Mouse (Mus musculus) thymus, adult 2 months (tissue): Measurements from ENCODE around the gene Stip1. TPM values are rescaled to one million over a fixed set of nuclear protein-coding genes. Genes with fewer than 3 reads are reported as not detected.

Experiments
- DNase-seq: peaks from one replicate; pipeline ENCODE4 v3.0.0; 2021
- H3K27ac ChIP-seq: fragments of 200-500 bp; 2 replicates; pipeline ENCODE4 v1.5.1; 2012; ENCODE audit warnings: low read length, control low read depth; ENCODE audit not compliant: control insufficient read depth, insufficient read depth
- H3K27me3 ChIP-seq: fragments of 200-500 bp; 2 replicates; pipeline ENCODE4 v1.6.1; 2012; ENCODE audit warnings: mild to moderate bottlenecking, low read length, moderate library complexity, mixed read lengths; ENCODE audit not compliant: control insufficient read depth, insufficient read depth
- H3K36me3 ChIP-seq: fragments of 200-500 bp; 2 replicates; pipeline ENCODE4 v1.6.1; 2012; ENCODE audit warnings: mild to moderate bottlenecking, low read length, moderate library complexity; ENCODE audit not compliant: control insufficient read depth, insufficient read depth
- H3K4me1 ChIP-seq: fragments of 200-500 bp; replicated peaks from 2 replicates; pipeline ENCODE4 v1.6.1; 2012; ENCODE audit warnings: low read length; ENCODE audit not compliant: control insufficient read depth, insufficient read depth
- H3K4me3 ChIP-seq: fragments of 200-500 bp; 2 replicates; pipeline ENCODE4 v1.5.1; 2012; ENCODE audit warnings: mild to moderate bottlenecking, low read length, control low read depth, moderate library complexity; ENCODE audit not compliant: control insufficient read depth, insufficient read depth
- CTCF ChIP-seq: fragments of 200-500 bp; IDR thresholded peaks from 2 replicates; pipeline ENCODE4 v1.5.1; 2012; ENCODE audit warnings: mild to moderate bottlenecking, control low read depth, low read length, moderate library complexity, borderline replicate concordance; ENCODE audit not compliant: control insufficient read depth, poor library complexity, insufficient read depth; ENCODE audit errors: extremely low read depth
- POLR2A ChIP-seq: fragments of 200-500 bp; IDR thresholded peaks from 2 replicates; pipeline ENCODE4 v1.6.1; 2012; ENCODE audit warnings: mild to moderate bottlenecking, low read length, control low read depth, moderate library complexity; ENCODE audit not compliant: control insufficient read depth, poor library complexity, insufficient read depth; ENCODE audit errors: extremely low read depth
- WGBS: fragments of 180-500 bp; shearing (Covaris S2); methylation state at CpG from one replicate; pipeline ENCODE4 v1.1.7; 2018; 5-methylcytosine and 5-hydroxymethylcytosine counted together
- polyA plus RNA-seq: library from polyadenylated mRNA; depleted of rRNA; stranded (reverse); fragments of >200 nt; gene quantifications from 2 replicates; pipeline ENCODE4 v1.2.3, GENCODE M21; 2012; rRNA removed

The Stip1 gene
- polyA plus RNA-seq, 1 experiment = 87.4 TPM

DNA sequence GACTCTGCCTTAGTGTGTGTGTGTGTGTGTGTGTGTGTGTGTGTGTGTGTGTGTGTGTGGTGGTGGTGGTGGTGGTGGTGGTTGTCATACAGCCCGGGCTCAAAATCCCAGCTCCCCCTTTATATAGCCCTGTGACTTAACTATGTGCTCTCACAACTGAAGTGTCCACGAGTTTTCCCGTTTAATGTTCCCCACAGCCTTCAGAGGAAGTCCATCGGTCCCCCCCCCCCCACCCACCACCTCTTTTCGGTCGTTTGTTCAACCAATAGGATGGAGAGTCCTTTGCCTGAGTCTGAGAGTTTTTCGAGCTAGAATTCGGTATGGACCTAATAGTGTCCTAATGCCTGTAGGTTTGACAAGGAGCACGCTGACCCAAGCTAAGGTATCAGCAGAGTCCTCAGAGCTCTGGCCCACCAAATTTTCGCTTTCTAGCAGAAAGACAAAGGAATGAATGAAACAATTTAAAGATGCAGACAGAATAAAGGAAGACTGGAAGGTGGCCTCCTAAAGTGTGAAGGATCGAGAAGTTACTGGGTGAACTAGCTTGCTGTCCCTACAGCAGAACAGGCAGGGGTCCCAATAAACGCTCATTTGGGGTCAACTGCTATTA lies 66.1 kb downstream of the Stip1 start:
- Histone ChIP-seq H3K4me1 (peaks cover 44% of the 10 kb centered on the region), H3K4me3 (no peak overlapping the region; the same call in 1 of the 2 replicates), H3K27ac (no peak overlapping the region), H3K36me3 (peaks cover 6% of the 10 kb centered on the region; the same call in 1 of the 2 replicates), H3K27me3 (no peaks in the 10 kb centered on the region)
- TF ChIP-seq CTCF (no peak), POLR2A (no peak)
- no peak for DNase-seq
- WGBS = 43% methylated on average over 12 of the region's 12 CpGs

DNA sequence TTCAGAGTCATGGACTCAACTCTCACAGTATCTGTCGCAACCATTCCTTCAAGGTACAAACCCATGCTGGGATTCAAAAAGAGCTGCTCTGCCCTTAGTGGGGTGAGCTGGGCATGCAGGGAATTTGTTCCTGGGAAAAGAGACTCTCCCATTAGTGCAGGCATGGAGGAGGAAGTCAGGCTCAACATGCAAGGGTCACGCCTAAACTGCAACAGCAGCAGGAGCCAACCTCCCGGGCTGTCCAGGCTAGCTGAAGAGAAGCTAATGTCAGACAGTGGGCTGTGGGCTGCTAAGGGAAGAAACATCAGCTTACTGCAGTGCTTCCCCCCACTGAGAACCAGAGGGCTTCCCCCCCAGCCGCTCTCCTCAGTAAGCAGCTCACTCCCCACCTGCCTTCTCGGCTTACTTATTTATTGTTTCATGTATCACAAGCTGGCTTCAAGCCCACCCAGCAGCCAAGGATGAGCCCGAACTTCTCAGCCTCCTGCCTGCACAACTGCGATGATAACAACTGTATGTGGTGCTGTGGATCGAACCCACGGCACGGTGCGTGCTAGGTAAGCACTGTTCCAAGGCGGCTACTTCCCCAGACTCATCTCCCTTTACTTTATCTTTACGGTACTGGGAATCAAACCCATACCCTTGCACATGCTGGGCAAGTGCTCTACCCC lies 67.4 kb downstream of the Stip1 start:
- WGBS = 88% methylated on average over 13 of the region's 13 CpGs
- Histone ChIP-seq H3K27me3 (no peaks in the 10 kb centered on the region), H3K36me3 (peaks cover under 1% of the 10 kb centered on the region; the same call in 1 of the 2 replicates), H3K4me3 (no peak overlapping the region), H3K4me1 (peaks cover 40% of the 10 kb centered on the region), H3K27ac (no peak overlapping the region)
- no peak for DNase-seq
- TF ChIP-seq POLR2A = no peak
- no peak for TF ChIP-seq CTCF

DNA sequence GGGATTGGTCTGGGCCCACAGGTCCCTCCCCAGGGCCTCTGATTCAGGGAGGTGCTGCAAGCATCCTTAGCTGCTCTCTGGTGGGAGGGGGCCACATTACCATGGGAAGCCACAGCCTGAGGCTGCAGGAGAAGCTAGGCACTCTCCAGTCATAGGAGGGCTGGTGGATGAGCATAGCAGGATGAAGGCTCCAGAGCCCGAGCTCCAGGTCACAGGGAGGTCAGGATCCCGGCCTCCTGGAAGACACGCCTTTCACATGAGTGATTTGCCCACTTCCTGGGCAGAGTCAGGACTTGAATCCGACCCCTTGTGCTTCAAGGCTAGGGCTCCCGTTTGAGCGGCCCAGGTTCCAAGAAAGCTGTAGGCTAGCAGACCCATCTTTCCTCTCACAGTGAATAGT lies 68.1 kb downstream of the Stip1 start:
- WGBS = 92% methylated on average over 6 of the region's 6 CpGs
- TF ChIP-seq POLR2A = no peak
- no peak for TF ChIP-seq CTCF
- Histone ChIP-seq H3K36me3 (no peaks in the 10 kb centered on the region), H3K27ac (no peak overlapping the region), H3K4me1 (peaks cover 35% of the 10 kb centered on the region), H3K4me3 (no peak overlapping the region), H3K27me3 (no peaks in the 10 kb centered on the region)
- DNase-seq = no peak

Other genes starting within 250 kb of the Stip1 start
- gene Rps6ka4, start 199.3 kb downstream of the Stip1 start, polyA plus RNA-seq = 29.5 and 30.6 TPM in 2 replicates
- 225 and 234 TPM in 2 replicates for gene Ccdc88b, start 181.8 kb downstream of the Stip1 start, polyA plus RNA-seq
- gene Trmt112, start 130.3 kb downstream of the Stip1 start, polyA plus RNA-seq = 183 and 203 TPM in 2 replicates
- gene Prdx5, start 129.9 kb downstream of the Stip1 start, polyA plus RNA-seq = 99.4 and 133 TPM in 2 replicates
- gene Esrra, start 118.2 kb downstream of the Stip1 start, polyA plus RNA-seq = 67.9 and 77.4 TPM in 2 replicates
- gene Catsperz, start 114.6 kb downstream of the Stip1 start, polyA plus RNA-seq = 3.7 and 5.2 TPM in 2 replicates
- gene Kcnk4, start 105.5 kb downstream of the Stip1 start, polyA plus RNA-seq = 1.5 and 1.8 TPM in 2 replicates
- gene Bad, start 98.1 kb downstream of the Stip1 start, polyA plus RNA-seq = 59.1 and 65.6 TPM in 2 replicates
- gene Gpr137, start 97.5 kb downstream of the Stip1 start, polyA plus RNA-seq = 66.8 and 86.6 TPM in 2 replicates
- 337 and 340 TPM in 2 replicates for gene Ppp1r14b, start 65.0 kb downstream of the Stip1 start, polyA plus RNA-seq
- gene Plcb3, start 63.5 kb downstream of the Stip1 start, polyA plus RNA-seq = 27.2 and 35.5 TPM in 2 replicates
- gene Fkbp2, start 59.5 kb downstream of the Stip1 start, polyA plus RNA-seq = 33.2 and 39.4 TPM in 2 replicates
- gene Vegfb, start 52.3 kb downstream of the Stip1 start, polyA plus RNA-seq = 38.4 and 38.8 TPM in 2 replicates
- 28.0 and 31.6 TPM in 2 replicates for gene Dnajc4, start 47.4 kb downstream of the Stip1 start, polyA plus RNA-seq
- 43.0 and 46.5 TPM in 2 replicates for gene Nudt22, start 43.9 kb downstream of the Stip1 start, polyA plus RNA-seq
- gene Trpt1, start 43.8 kb downstream of the Stip1 start, polyA plus RNA-seq = 8.4 and 9.9 TPM in 2 replicates
- gene Fermt3, start 20.5 kb downstream of the Stip1 start, polyA plus RNA-seq = 345 and 352 TPM in 2 replicates
- gene Macrod1, start 16.8 kb upstream of the Stip1 start, polyA plus RNA-seq = 37.5 and 49.3 TPM in 2 replicates
- 0.59 and 0.64 TPM in 2 replicates for gene Flrt1, start 65.8 kb upstream of the Stip1 start, polyA plus RNA-seq
- 176 and 191 TPM in 2 replicates for gene Otub1, start 166.3 kb upstream of the Stip1 start, polyA plus RNA-seq
- gene Cox8a, start 177.6 kb upstream of the Stip1 start, polyA plus RNA-seq = 1,690 and 1,818 TPM in 2 replicates
- gene Naa40, start 201.2 kb upstream of the Stip1 start, polyA plus RNA-seq = 55.9 and 71.6 TPM in 2 replicates
- gene Rcor2, start 227.4 kb upstream of the Stip1 start, polyA plus RNA-seq = 31.2 and 42.8 TPM in 2 replicates